Mouse (Mus musculus): Measurements from ENCODE around the gene Glrb. TPM values are rescaled to one million over a fixed set of nuclear protein-coding genes. Genes with fewer than 3 reads are reported as not detected.

The Glrb gene
- total RNA-seq (2023) = not detected

GRCm38 (mm10) chr3:80913111-80913778, at the start of gene Glrb:
Gene Glrb (minus strand): TSS chr3:80913660.

GRCm38 (mm10) chr3:80802596-80803081, 110.8 kb downstream of the Glrb start, which contains the start of gene Gria2:
Gene Gria2 (minus strand): TSS chr3:80802835.

Other genes with a start within 250 kb of the Glrb start
- 0.06 TPM for gene Gria2, start 110.8 kb downstream of the Glrb start, total RNA-seq (2023)
- not detected for gene Pdgfc, start 122.8 kb upstream of the Glrb start, total RNA-seq (2023)

All from CD4-positive naive resting alpha-beta T cell, adult 57 days (primary cell).